Mouse (Mus musculus): ENCODE measurements around the gene Ranbp6. TPM values are rescaled to one million over a fixed set of nuclear protein-coding genes. Genes with fewer than 3 reads are reported as not detected.

Ranbp6 gene
- total and polyA plus RNA-seq, 3 experiments: 22.6 to 23.7 TPM; not detected in 1

DNA sequence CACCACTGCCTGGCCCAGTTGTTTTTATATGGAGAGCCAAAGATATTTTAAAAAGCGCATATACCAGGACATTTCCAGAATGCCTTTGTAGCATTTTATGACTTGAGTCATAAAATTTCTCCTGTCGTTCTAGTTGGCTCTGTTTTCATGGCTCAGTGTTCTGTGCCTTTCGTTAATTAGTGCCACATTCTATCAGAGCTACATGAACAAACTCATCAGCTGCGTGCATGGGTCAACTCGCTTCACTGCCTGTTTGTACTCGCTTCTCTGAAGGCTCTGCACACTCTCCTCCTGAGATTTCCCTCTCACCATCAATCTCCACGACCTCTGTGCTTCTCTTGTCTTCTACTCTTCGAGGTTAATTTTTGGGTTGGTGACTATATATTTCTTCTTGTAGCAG is 30.2 kb upstream of the Ranbp6 start:
- TF ChIP-seq MAX (IDR thresholded peaks at IDR 0.05; ENCODE audit: low read length) (no peak), ZC3H11A (IDR thresholded peaks at IDR 0.05; ENCODE audit: low read depth, low read length) (no peak), GATA1 (IDR thresholded peaks at IDR 0.05; ENCODE audit: low read depth, low read length) (no peak), CHD2 (IDR thresholded peaks at IDR 0.05; ENCODE audit: low read length) (no peak), ZNF384 (IDR thresholded peaks at IDR 0.05; ENCODE audit: low read depth, low read length) (no peak), POLR2AphosphoS5 (IDR thresholded peaks at IDR 0.05; ENCODE audit: borderline replicate concordance, low read depth, low read length) (no peak), TCF12 (IDR thresholded peaks at IDR 0.05; ENCODE audit: low read depth, low read length) (no peak), HCFC1 (IDR thresholded peaks at IDR 0.05; ENCODE audit: low read depth, low read length) (no peak), TAL1 (IDR thresholded peaks at IDR 0.05; ENCODE audit: low read length) (no peak)

DNA sequence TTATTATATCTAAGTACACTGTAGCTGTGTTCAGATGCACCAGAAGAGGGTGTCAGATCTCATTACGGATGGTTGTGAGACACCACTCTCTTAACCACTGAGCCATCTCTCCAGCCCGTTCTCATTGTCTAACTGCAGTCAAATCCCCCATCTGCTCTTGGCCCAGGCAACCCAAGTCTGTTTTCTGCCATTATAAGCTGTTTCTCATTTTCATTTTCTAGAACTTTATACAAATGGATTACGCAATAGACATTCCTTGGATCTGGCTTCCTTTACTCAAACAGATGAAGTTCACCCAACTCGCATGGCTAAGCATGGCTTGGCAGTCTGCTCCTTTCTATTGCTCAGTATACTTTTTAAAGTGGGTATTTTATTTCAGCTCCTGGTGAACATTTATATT is 27.9 kb upstream of the Ranbp6 start:
- TF ChIP-seq UBTF (IDR thresholded peaks at IDR 0.05; ENCODE audit: borderline replicate concordance, insufficient read depth, low read depth, low read length): no peak
- TF ChIP-seq SMC3 (IDR thresholded peaks at IDR 0.05; ENCODE audit: low read depth, low read length): no peak
- no peak for TF ChIP-seq GABPA (IDR thresholded peaks at IDR 0.05; ENCODE audit: low read depth, low read length)
- no peak for TF ChIP-seq MYC (IDR thresholded peaks at IDR 0.05; ENCODE audit: low read depth, low read length)
- no peak for TF ChIP-seq GATA1 (IDR thresholded peaks at IDR 0.05; ENCODE audit: low read depth, low read length)
- no peak for TF ChIP-seq CTCF (IDR thresholded peaks at IDR 0.05 in 2 of 3, conservative IDR thresholded peaks at IDR 0.05 in 1 of 3; ENCODE audit: control insufficient read depth in 1 of 3, insufficient read depth in 1 of 3, low read depth in 2 of 3, low read length in 3 of 3, poor library complexity in 1 of 3, severe bottlenecking in 1 of 3)
- TF ChIP-seq MAX (IDR thresholded peaks at IDR 0.05; ENCODE audit: low read length): no peak
- no peak for TF ChIP-seq ZMIZ1 (IDR thresholded peaks at IDR 0.05; ENCODE audit: low read depth, low read length)
- TF ChIP-seq BHLHE40 (IDR thresholded peaks at IDR 0.05; ENCODE audit: borderline replicate concordance, low read depth, low read length): no peak
- H3K4me1 ChIP-seq (ENCODE audit: control insufficient read depth in 1 of 2, insufficient read depth in 2 of 2, low read length in 2 of 2): no peaks in the 10 kb centered on the region
- no peaks in the 10 kb centered on the region for H3K36me3 ChIP-seq (ENCODE audit: control insufficient read depth in 1 of 2, insufficient read depth in 2 of 2, low read length in 2 of 2)
- H3K79me2 ChIP-seq (ENCODE audit: control insufficient read depth, insufficient read depth, low read length, poor library complexity): no peaks in the 10 kb centered on the region
- H3K27me3 ChIP-seq (ENCODE audit: control insufficient read depth in 1 of 2, insufficient read depth in 2 of 2, low read length in 2 of 2): peaks cover 5 to 10% of the 10 kb centered on the region in 2 experiments; a peak in 3 of 4 replicates
- no peak overlapping the region for H3K27ac ChIP-seq (ENCODE audit: control insufficient read depth, low read depth, low read length)
- H3K4me3 ChIP-seq (ENCODE audit: control insufficient read depth in 1 of 2, insufficient read depth in 1 of 2, low read depth in 2 of 2, low read length in 2 of 2): no peak overlapping the region
- H3K9ac ChIP-seq (ENCODE audit: control insufficient read depth, low read depth, low read length, poor library complexity, severe bottlenecking): no peak overlapping the region
- no peaks in the 10 kb centered on the region for H3K9me3 ChIP-seq (replicated peaks; ENCODE audit: insufficient read depth, low read length)
- DNase-seq (ENCODE audit: low read depth, low spot score): no peak

More for the DNA sequence above, 30.2 kb upstream of the Ranbp6 start:
- Histone ChIP-seq H3K9me3 (replicated peaks; ENCODE audit: insufficient read depth, low read length) (no peaks in the 10 kb centered on the region), H3K27ac (ENCODE audit: control insufficient read depth, low read depth, low read length) (no peak overlapping the region), H3K79me2 (ENCODE audit: control insufficient read depth, insufficient read depth, low read length, poor library complexity) (no peaks in the 10 kb centered on the region), H3K36me3 (ENCODE audit: control insufficient read depth in 1 of 2, insufficient read depth in 2 of 2, low read length in 2 of 2) (no peaks in the 10 kb centered on the region), H3K4me1 (ENCODE audit: control insufficient read depth in 1 of 2, insufficient read depth in 2 of 2, low read length in 2 of 2) (no peaks in the 10 kb centered on the region), H3K9ac (ENCODE audit: control insufficient read depth, low read depth, low read length, poor library complexity, severe bottlenecking) (no peak overlapping the region), H3K4me3 (ENCODE audit: control insufficient read depth in 1 of 2, insufficient read depth in 1 of 2, low read depth in 2 of 2, low read length in 2 of 2) (no peak overlapping the region), H3K27me3 (ENCODE audit: control insufficient read depth in 1 of 2, insufficient read depth in 2 of 2, low read length in 2 of 2) (peaks cover 3% of the 10 kb centered on the region in 2 experiments; a peak in 3 of 4 replicates)
- no peak for DNase-seq (ENCODE audit: low read depth, low spot score)

All from MEL (cell line).